Mouse (Mus musculus) forebrain, embryonic 11.5 days (tissue): ENCODE results near the gene Pheta2. TPM values are rescaled to one million over a fixed set of nuclear protein-coding genes. Genes with fewer than 3 reads are reported as not detected.
A peak's percentile ranks its signal among the peaks of the same experiment; 100 is the strongest.

Source experiments
- ATAC-seq: fragments of 200-750 bp; cut with Nextera tagmentation; replicated peaks from 2 replicates; pipeline ENCODE4 v1.8.0; 2017; ENCODE audit warnings: moderate TSS enrichment; ENCODE audit not compliant: low FRiP score
- DNase-seq: peaks from one replicate; pipeline ENCODE4 v3.0.0-alpha.2; 2017; ENCODE audit warnings: low spot score
- H3K27ac ChIP-seq: fragments of 300-500 bp; sonication (generic); 2 replicates; pipeline ENCODE4 v1.5.1; 2014; ENCODE audit warnings: low read depth, low read length
- H3K27me3 ChIP-seq: fragments of 300-500 bp; sonication (generic); 2 replicates; pipeline ENCODE4 v1.6.1; 2014; ENCODE audit warnings: mild to moderate bottlenecking, low read length, mixed read lengths; ENCODE audit not compliant: control insufficient read depth, insufficient read depth
- H3K36me3 ChIP-seq: fragments of 300-500 bp; sonication (generic); 2 replicates; pipeline ENCODE4 v1.6.1; 2014; ENCODE audit warnings: mild to moderate bottlenecking, low read length, moderate library complexity, mixed read lengths; ENCODE audit not compliant: control insufficient read depth, insufficient read depth
- H3K4me1 ChIP-seq: fragments of 300-500 bp; sonication (generic); replicated peaks from 2 replicates; pipeline ENCODE4 v1.6.1; 2014; ENCODE audit warnings: low read length, mixed read lengths; ENCODE audit not compliant: control insufficient read depth, insufficient read depth
- H3K4me2 ChIP-seq: fragments of 300-500 bp; sonication (generic); 2 replicates; pipeline ENCODE4 v1.6.1; 2014; ENCODE audit warnings: low read depth, mild to moderate bottlenecking, low read length, moderate library complexity, mixed read lengths; ENCODE audit not compliant: severe bottlenecking
- H3K4me3 ChIP-seq: fragments of 300-500 bp; sonication (generic); 2 replicates; pipeline ENCODE4 v1.5.1; 2014; ENCODE audit warnings: low read depth, low read length
- H3K9ac ChIP-seq: fragments of 300-500 bp; sonication (generic); 2 replicates; pipeline ENCODE4 v1.6.1; 2014; ENCODE audit warnings: low read length
- H3K9me3 ChIP-seq: fragments of 300-500 bp; sonication (generic); 2 replicates; pipeline ENCODE4 v1.6.1; 2016; ENCODE audit warnings: low read length, mixed read lengths; ENCODE audit not compliant: control insufficient read depth
- WGBS: fragments of 180-500 bp; shearing (Covaris S2); extraction: QIAGEN DNeasy Blood & Tissue Kit; methylation state at CpG from one replicate; pipeline ENCODE4 v1.1.7; 2014; 5-methylcytosine and 5-hydroxymethylcytosine counted together
- polyA plus RNA-seq: library from polyadenylated mRNA; unstranded; fragments of >200 nt; fragmentation: Nextera tagmentation; extraction: Ambion mirVana; gene quantifications from 2 replicates; pipeline ENCODE4 v1.2.1, GENCODE M21; 2014

Gene Pheta2
- polyA plus RNA-seq, 1 experiment from 2014 or later: 5.0 TPM

GRCm38 (mm10) chr15:82346580-82347302 is 8.0 kb downstream of the Pheta2 start:
- H3K27ac ChIP-seq: no peak overlapping the region
- no peak for DNase-seq
- 71% methylated on average over 14 of the region's 14 CpGs for WGBS
- H3K9ac ChIP-seq: peak overlapping the region; percentile 77
- H3K4me1 ChIP-seq: peaks cover 8% of the 10 kb centered on the region
- peak overlapping the region; percentile 63 for H3K4me3 ChIP-seq
- H3K9me3 ChIP-seq: no peaks in the 10 kb centered on the region
- ATAC-seq: 0 out of 2 replicates have a peak, but pooled peaks have one; percentile 3
- peaks cover 7% of the 10 kb centered on the region; the same call in 1 of the 2 replicates for H3K36me3 ChIP-seq
- peak overlapping the region; percentile 86 for H3K4me2 ChIP-seq
- H3K27me3 ChIP-seq: no peaks in the 10 kb centered on the region

DNA sequence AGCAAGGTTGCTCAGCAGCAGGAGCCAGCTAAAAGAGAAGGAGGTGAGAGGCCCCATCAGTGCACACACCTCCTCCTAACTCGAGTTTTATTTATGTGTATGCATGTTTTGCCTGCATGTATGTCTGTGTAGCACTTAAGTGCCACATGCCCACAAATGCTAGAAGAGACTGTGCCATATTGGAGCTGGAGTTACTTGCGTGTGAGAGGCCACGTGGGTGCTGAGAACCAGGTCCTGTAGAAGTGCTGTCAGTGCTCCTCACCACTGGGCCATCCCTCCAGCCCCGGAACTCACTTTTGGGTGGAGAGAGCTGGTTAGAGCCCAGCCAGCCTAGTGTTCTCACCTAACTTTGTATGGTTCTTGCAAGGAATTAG is 8.5 kb downstream of the Pheta2 start:
- peaks cover 7% of the 10 kb centered on the region; the same call in 1 of the 2 replicates for H3K36me3 ChIP-seq
- peak overlapping the region; percentile 86; the same call in 1 of the 2 replicates for H3K4me2 ChIP-seq
- no peak overlapping the region for H3K4me3 ChIP-seq
- H3K4me1 ChIP-seq: peaks cover 8% of the 10 kb centered on the region
- ATAC-seq (no peak), DNase-seq (no peak)
- no peak overlapping the region for H3K27ac ChIP-seq
- 86% methylated on average over 4 of the region's 4 CpGs for WGBS
- no peak overlapping the region for H3K9ac ChIP-seq
- H3K27me3 ChIP-seq: no peaks in the 10 kb centered on the region
- H3K9me3 ChIP-seq: no peaks in the 10 kb centered on the region

GRCm38 (mm10) chr15:82347852-82348251 is 9.1 kb downstream of the Pheta2 start:
- 89% methylated on average over 12 of the region's 12 CpGs for WGBS
- no peak overlapping the region for H3K9ac ChIP-seq
- peaks cover 7% of the 10 kb centered on the region; the same call in 1 of the 2 replicates for H3K36me3 ChIP-seq
- ATAC-seq: no peak
- H3K27ac ChIP-seq: no peak overlapping the region
- H3K9me3 ChIP-seq: no peaks in the 10 kb centered on the region
- no peak overlapping the region for H3K4me2 ChIP-seq
- no peak overlapping the region for H3K4me3 ChIP-seq
- DNase-seq: no peak
- H3K27me3 ChIP-seq: no peaks in the 10 kb centered on the region
- H3K4me1 ChIP-seq: peaks cover 8% of the 10 kb centered on the region

DNA sequence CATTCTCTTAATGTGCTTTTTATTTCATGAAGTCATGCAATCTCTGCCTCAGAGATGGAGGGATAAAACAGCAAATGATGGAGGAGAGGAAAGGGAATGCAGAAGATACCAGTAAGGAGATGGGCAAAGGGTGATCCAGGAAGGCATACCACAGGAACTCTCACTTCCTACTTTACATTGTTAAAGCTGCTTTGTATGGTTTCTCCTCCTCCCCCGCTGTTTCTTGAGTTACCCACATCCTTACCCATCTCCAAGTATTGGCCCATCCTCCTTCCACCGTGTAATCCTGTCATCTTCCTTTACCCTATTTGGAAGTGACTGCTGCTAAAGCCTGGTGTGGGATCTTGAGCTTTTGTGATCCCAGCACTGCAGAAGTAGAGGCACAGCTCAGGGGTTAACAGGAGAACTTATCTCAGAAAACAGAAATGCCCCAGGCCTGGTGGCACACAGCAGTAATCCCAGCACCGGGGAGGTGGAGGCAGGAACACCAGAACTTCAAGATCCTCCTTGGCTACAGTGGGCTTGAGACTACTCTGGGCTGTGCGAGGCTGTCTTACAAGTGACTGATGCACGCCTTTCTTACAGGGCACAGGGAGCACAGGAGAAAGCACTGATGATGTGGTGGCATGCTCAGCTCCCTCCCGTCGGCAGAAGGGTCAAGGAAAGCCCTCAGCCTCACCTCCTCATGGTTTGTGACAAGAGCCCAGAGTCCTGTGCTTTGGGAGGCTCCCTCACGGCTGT is 9.7 kb downstream of the Pheta2 start:
- 88% methylated on average over 8 of the region's 8 CpGs for WGBS
- H3K4me2 ChIP-seq: no peak overlapping the region
- ATAC-seq: no peak

DNA sequence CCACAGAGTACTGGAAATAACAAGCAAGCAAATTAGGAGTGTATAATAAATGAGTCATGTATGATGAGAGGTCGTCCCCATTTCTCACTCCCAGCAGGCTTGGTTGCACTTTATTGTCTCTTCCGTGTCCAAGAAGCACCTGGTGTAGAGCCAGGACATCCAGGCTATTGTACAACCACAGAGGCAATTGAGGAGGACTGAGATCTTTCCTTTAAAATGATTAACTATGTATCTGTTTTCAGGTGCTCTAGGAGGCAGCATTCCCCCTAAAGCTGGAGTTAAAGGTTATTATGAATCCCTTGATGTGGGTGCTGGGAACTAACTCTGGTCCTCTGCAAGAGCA is 10.2 kb downstream of the Pheta2 start:
- no peak for DNase-seq
- Histone ChIP-seq H3K9ac (no peak overlapping the region), H3K4me2 (no peak overlapping the region), H3K4me1 (peaks cover 11% of the 10 kb centered on the region), H3K9me3 (no peaks in the 10 kb centered on the region), H3K4me3 (no peak overlapping the region), H3K27ac (no peak overlapping the region), H3K36me3 (peaks cover 7% of the 10 kb centered on the region; the same call in 1 of the 2 replicates), H3K27me3 (no peaks in the 10 kb centered on the region)
- WGBS: 93% methylated on average over 2 of the region's 2 CpGs
- ATAC-seq: no peak

More for the DNA sequence above, 9.7 kb downstream of the Pheta2 start:
- H3K27ac ChIP-seq: no peak overlapping the region
- no peak for DNase-seq
- H3K4me3 ChIP-seq: no peak overlapping the region
- H3K4me1 ChIP-seq: peaks cover 11% of the 10 kb centered on the region
- H3K9me3 ChIP-seq: no peaks in the 10 kb centered on the region
- H3K9ac ChIP-seq: no peak overlapping the region
- H3K36me3 ChIP-seq: peaks cover 7% of the 10 kb centered on the region; the same call in 1 of the 2 replicates
- no peaks in the 10 kb centered on the region for H3K27me3 ChIP-seq

DNA sequence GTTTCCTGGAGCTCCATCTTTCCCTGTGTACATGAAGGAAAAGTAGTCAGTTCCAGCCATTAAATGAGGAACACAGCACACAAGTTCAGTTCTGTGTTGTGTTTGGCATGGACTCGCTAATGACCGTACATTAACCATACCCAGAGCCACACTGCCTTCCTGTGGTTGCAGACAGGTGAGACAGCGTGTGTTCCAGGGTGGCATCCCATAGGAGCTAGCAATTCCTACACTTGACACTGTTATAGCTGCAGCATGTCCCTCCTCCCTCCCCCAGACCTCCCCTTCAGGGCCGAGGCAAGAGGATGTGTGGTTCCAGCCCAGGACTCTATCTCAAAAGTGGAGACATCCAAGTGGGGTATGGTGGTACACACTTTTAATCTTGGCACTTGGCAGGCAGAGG is 11.6 kb downstream of the Pheta2 start:
- DNase-seq (no peak), ATAC-seq (no peak)
- H3K27me3 ChIP-seq: no peaks in the 10 kb centered on the region
- H3K36me3 ChIP-seq: peaks cover 7% of the 10 kb centered on the region; the same call in 1 of the 2 replicates
- no peak overlapping the region for H3K27ac ChIP-seq
- no peak overlapping the region for H3K4me2 ChIP-seq
- WGBS: 94% methylated on average over 4 of the region's 4 CpGs
- no peak overlapping the region for H3K9ac ChIP-seq
- peaks cover 13% of the 10 kb centered on the region for H3K4me1 ChIP-seq
- no peaks in the 10 kb centered on the region for H3K9me3 ChIP-seq
- H3K4me3 ChIP-seq: no peak overlapping the region

DNA sequence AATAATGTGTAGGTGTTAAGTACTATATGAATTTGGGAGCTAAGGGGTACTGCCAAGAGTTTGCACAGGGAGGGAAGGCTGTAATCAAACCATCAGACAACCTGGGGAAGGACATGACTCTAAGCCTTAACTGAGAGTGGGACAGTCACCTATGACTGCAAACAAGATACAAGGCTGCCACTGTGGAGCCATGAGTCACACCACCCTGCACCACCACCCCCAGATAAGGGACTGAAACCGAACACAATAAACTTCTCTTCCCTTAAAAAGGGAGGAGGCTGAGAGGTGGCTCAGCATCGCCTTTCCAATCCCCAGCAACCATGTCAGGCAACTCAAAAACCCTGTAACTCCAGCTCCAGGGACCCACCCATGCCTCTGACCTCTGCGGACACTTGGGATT is 12.7 kb downstream of the Pheta2 start:
- DNase-seq (no peak), ATAC-seq (no peak)
- 93% methylated on average over 3 of the region's 3 CpGs for whole genome bisulfite sequencing

GRCm38 (mm10) chr15:82353078-82353744 is 14.5 kb downstream of the Pheta2 start:
- DNase-seq (no peak), ATAC-seq (no peak)
- Histone ChIP-seq H3K9ac (peak overlapping the region; percentile 95), H3K4me2 (peak overlapping the region; percentile 81), H3K9me3 (no peaks in the 10 kb centered on the region), H3K27ac (no peak overlapping the region), H3K4me3 (peak overlapping the region; percentile 94), H3K27me3 (no peaks in the 10 kb centered on the region), H3K4me1 (peaks cover 5% of the 10 kb centered on the region; the same call in 1 of the 2 replicates), H3K36me3 (peaks cover 7% of the 10 kb centered on the region; the same call in 1 of the 2 replicates)
- 36% methylated on average over 14 of the region's 14 CpGs for WGBS

More for the DNA sequence above, 12.7 kb downstream of the Pheta2 start:
- Histone ChIP-seq H3K9me3 (no peaks in the 10 kb centered on the region), H3K27ac (no peak overlapping the region), H3K4me1 (peaks cover 13% of the 10 kb centered on the region), H3K27me3 (no peaks in the 10 kb centered on the region), H3K4me3 (no peak overlapping the region), H3K9ac (no peak overlapping the region), H3K36me3 (peaks cover 7% of the 10 kb centered on the region; the same call in 1 of the 2 replicates), H3K4me2 (no peak overlapping the region)
